Mouse (Mus musculus) liver, embryonic 15.5 days (tissue): ENCODE measurements around the gene Dhcr24. TPM values are rescaled to one million over a fixed set of nuclear protein-coding genes. Genes with fewer than 3 reads are reported as not detected.

Experiments
- polyA plus RNA-seq: library from polyadenylated mRNA; unstranded; fragments of >200 nt; fragmentation: Nextera tagmentation; extraction: Ambion mirVana; gene quantifications from 2 replicates; pipeline ENCODE4 v1.2.1, GENCODE M21; 2015

Dhcr24 gene
- polyA plus RNA-seq, 1 experiment from 2014 or later, result 7.8 TPM

Other genes with a start within 250 kb of the Dhcr24 start
- 5.1 and 6.2 TPM in 2 replicates for gene Usp24, start 244.8 kb upstream of the Dhcr24 start, polyA plus RNA-seq
- 84.5 and 101 TPM in 2 replicates for gene Pcsk9, start 96.7 kb upstream of the Dhcr24 start, polyA plus RNA-seq
- not detected in 2 replicates for gene Bsnd, start 68.8 kb upstream of the Dhcr24 start, polyA plus RNA-seq
- gene Lexm, start 56.2 kb downstream of the Dhcr24 start, polyA plus RNA-seq, result not detected in 2 replicates
- gene Ttc22, start 61.4 kb downstream of the Dhcr24 start, polyA plus RNA-seq, result 0.07 and 0.16 TPM in 2 replicates
- gene Pars2, start 90.0 kb downstream of the Dhcr24 start, polyA plus RNA-seq, result 4.8 and 5.2 TPM in 2 replicates
- gene Ttc4, start 117.9 kb downstream of the Dhcr24 start, polyA plus RNA-seq, result 31.1 and 41.9 TPM in 2 replicates
- 0.12 and 0.13 TPM in 2 replicates for gene Mroh7, start 169.9 kb downstream of the Dhcr24 start, polyA plus RNA-seq
- gene Fam151a, start 172.9 kb downstream of the Dhcr24 start, polyA plus RNA-seq, result not detected in 2 replicates
- 4.7 and 6.4 TPM in 2 replicates for gene Acot11, start 244.0 kb downstream of the Dhcr24 start, polyA plus RNA-seq